Comparison of ENCODE assay signal across 27 mouse cellular contexts in the genomic region with DNA sequence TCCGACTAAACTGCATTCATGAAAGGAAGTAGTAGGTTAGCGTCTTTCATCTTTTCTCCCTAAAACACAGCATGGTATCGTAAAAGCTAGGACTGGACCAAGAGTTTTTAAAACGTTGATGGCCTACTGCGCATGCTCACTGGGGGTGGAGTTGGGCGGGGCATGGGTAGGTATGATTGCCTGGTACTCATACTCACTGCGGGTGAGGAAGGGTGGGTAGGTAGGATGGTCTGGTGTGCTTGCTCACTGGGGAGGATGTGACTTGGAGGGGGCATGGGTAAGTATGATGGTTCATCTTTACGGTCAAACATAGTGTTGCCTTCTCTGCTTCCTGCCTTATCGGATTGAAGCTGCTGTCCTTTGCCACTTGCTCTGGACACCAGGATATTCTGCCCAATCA.
"Had no signal": no experiment of that assay in that cellular context is flagged by ENCODE, and none has a peak within 500 bp of the region (broad histone marks: within the 10 kb centered on the region; RNA-seq: fewer than 3 reads in every experiment).

No protein-coding gene starts in this region.

- H3K27me3 ChIP-seq: heart, embryonic 12.5 days; hindbrain, embryonic 12.5 days; kidney, embryonic 15.5 days; limb, embryonic 12.5 days; liver, embryonic 13.5 days had no signal

- ATAC-seq: hindbrain, embryonic 16.5 days; intestine, embryonic 16.5 days had no signal

- H3K4me1 ChIP-seq: hindbrain, embryonic 12.5 days; limb, embryonic 12.5 days; liver, embryonic 13.5 days had no signal

- H3K9ac ChIP-seq: heart, embryonic 12.5 days; hindbrain, embryonic 12.5 days; hindbrain, embryonic 14.5 days; kidney, embryonic 15.5 days; limb, embryonic 12.5 days; liver, embryonic 13.5 days had no signal

- DNase-seq: gastrocnemius, adult 2 months; gastrocnemius, postnatal 10 days; gastrocnemius, postnatal 25 days; heart, adult 18-20 months; heart, postnatal 10 days; heart, postnatal 4 days; kidney, adult 11 months; kidney, adult 2 months; kidney, adult 9 months; kidney, postnatal 14 days; kidney, postnatal 4 days; liver; liver, embryonic 13.5 days had no signal

- H3K36me3 ChIP-seq: heart, embryonic 10.5 days; heart, embryonic 12.5 days; hindbrain, embryonic 10.5 days; hindbrain, embryonic 12.5 days; kidney, embryonic 15.5 days; limb, embryonic 10.5 days; limb, embryonic 12.5 days; liver, embryonic 13.5 days had no signal

- H3K27ac ChIP-seq: gastrocnemius, adult 2 months; heart, embryonic 10.5 days; hindbrain, embryonic 10.5 days; hindbrain, embryonic 12.5 days; hindbrain, embryonic 14.5 days; kidney, embryonic 15.5 days; kidney, postnatal 0 days; layer of hippocampus, adult 2 months; left cerebral cortex, adult 2 months; limb, embryonic 10.5 days; limb, embryonic 12.5 days; liver, embryonic 13.5 days had no signal

- H3K9me3 ChIP-seq: heart, embryonic 10.5 days; hindbrain, embryonic 10.5 days; hindbrain, embryonic 12.5 days; kidney, embryonic 15.5 days; limb, embryonic 10.5 days; liver, embryonic 13.5 days had no signal

- H3K4me2 ChIP-seq: heart, embryonic 12.5 days; hindbrain, embryonic 12.5 days; hindbrain, embryonic 14.5 days; kidney, embryonic 15.5 days; limb, embryonic 12.5 days; liver, embryonic 11.5 days; liver, embryonic 13.5 days had no signal

- H3K4me3 ChIP-seq: gastrocnemius, adult 2 months; heart, embryonic 10.5 days; heart, embryonic 12.5 days; hindbrain, embryonic 10.5 days; hindbrain, embryonic 12.5 days; kidney, embryonic 15.5 days; layer of hippocampus, adult 2 months; left cerebral cortex, adult 2 months; limb, embryonic 10.5 days; limb, embryonic 12.5 days; liver, embryonic 13.5 days had no signal
